Mouse (Mus musculus) midbrain, postnatal 0 days (tissue): ENCODE measurements at regions not wholly inside any gene's neighbourhood (a gene's known extent, or its start where the extent isn't known, plus 50 kb on each side); places are given as distances from the start of the nearest gene placed in this dataset.

ENCODE experiments used
- ATAC-seq: fragments of 200-750 bp; cut with Nextera tagmentation; 2 replicates; pipeline ENCODE4 v1.8.0; 2017; ENCODE audit warnings: moderate number of reproducible peaks, mild to moderate bottlenecking, moderate TSS enrichment, moderate library complexity; ENCODE audit not compliant: low FRiP score
- DNase-seq: peaks from one replicate; pipeline ENCODE4 v3.0.0-alpha.2; 2015; ENCODE audit warnings: low spot score
- H3K27ac ChIP-seq: fragments of 300-500 bp; sonication (generic); 2 replicates; pipeline ENCODE4 v1.5.1; 2014; ENCODE audit warnings: low read depth, mild to moderate bottlenecking, low read length, mixed read lengths
- H3K27me3 ChIP-seq: fragments of 300-500 bp; sonication (generic); 2 replicates; pipeline ENCODE4 v1.6.1; 2014; ENCODE audit warnings: low read length, control low read depth, mixed read lengths; ENCODE audit not compliant: insufficient read depth
- H3K36me3 ChIP-seq: fragments of 300-500 bp; sonication (generic); 2 replicates; pipeline ENCODE4 v1.6.1; 2014; ENCODE audit warnings: low read length, control low read depth, mixed read lengths; ENCODE audit not compliant: insufficient read depth
- H3K4me1 ChIP-seq: fragments of 300-500 bp; sonication (generic); 2 replicates; pipeline ENCODE4 v1.6.1; 2014; ENCODE audit warnings: mild to moderate bottlenecking, control low read depth, antibody characterized with exemption, low read length, mixed read lengths; ENCODE audit not compliant: insufficient read depth
- H3K4me2 ChIP-seq: fragments of 300-500 bp; sonication (generic); 2 replicates; pipeline ENCODE4 v1.6.1; 2014; ENCODE audit warnings: low read depth, mild to moderate bottlenecking, low read length, mixed read lengths; ENCODE audit not compliant: poor library complexity, severe bottlenecking
- H3K4me3 ChIP-seq: fragments of 300-500 bp; sonication (generic); 2 replicates; pipeline ENCODE4 v1.5.1; 2014; ENCODE audit warnings: low read depth, mild to moderate bottlenecking, low read length, moderate library complexity
- H3K9ac ChIP-seq: fragments of 300-500 bp; sonication (generic); replicated peaks from 2 replicates; pipeline ENCODE4 v1.6.1; 2014; ENCODE audit warnings: mild to moderate bottlenecking, low read length, moderate library complexity, mixed read lengths; ENCODE audit not compliant: poor library complexity, severe bottlenecking
- H3K9me3 ChIP-seq: fragments of 300-500 bp; sonication (generic); 2 replicates; pipeline ENCODE4 v1.6.1; 2016; ENCODE audit warnings: low read length, control low read depth
- CTCF ChIP-seq: IDR thresholded peaks from 2 replicates; pipeline ENCODE4 v1.5.1; 2016; ENCODE audit warnings: antibody characterized with exemption, mild to moderate bottlenecking
- WGBS: fragments of 180-500 bp; shearing (Covaris S2); extraction: QIAGEN DNeasy Blood & Tissue Kit; methylation state at CpG from one replicate; pipeline ENCODE4 v1.1.7; 2014; 5-methylcytosine and 5-hydroxymethylcytosine counted together

- Histone ChIP-seq H3K27ac (no peak overlapping the region), H3K27me3 (no peaks in the 10 kb centered on the region), H3K4me3 (no peak overlapping the region), H3K4me1 (no peaks in the 10 kb centered on the region), H3K9me3 (no peaks in the 10 kb centered on the region), H3K36me3 (no peaks in the 10 kb centered on the region), H3K9ac (no peak overlapping the region), H3K4me2 (no peak overlapping the region)
- no peak for DNase-seq
- 82% methylated on average over 4 of the region's 4 CpGs for WGBS
- ATAC-seq = no peak
- no peak for TF ChIP-seq CTCF
Measured at GRCm38 (mm10) chr10:56962096-56962807, 523.9 kb upstream of the Hsf2 start.

- ATAC-seq (no peak), DNase-seq (no peak)
- no peak overlapping the region for H3K4me3 ChIP-seq
- 74% methylated on average over 3 of the region's 3 CpGs for WGBS
- no peak overlapping the region for H3K9ac ChIP-seq
- TF ChIP-seq CTCF = no peak
- no peaks in the 10 kb centered on the region for H3K36me3 ChIP-seq
- H3K27me3 ChIP-seq = no peaks in the 10 kb centered on the region
- no peak overlapping the region for H3K27ac ChIP-seq
- H3K9me3 ChIP-seq = no peaks in the 10 kb centered on the region
- no peak overlapping the region for H3K4me2 ChIP-seq
- H3K4me1 ChIP-seq = no peaks in the 10 kb centered on the region
Measured at GRCm38 (mm10) chr10:56963215-56963614, 523.0 kb upstream of the Hsf2 start.

GRCm38 (mm10) chr10:56968913-56969312 lies 517.3 kb upstream of the Hsf2 start:
- Histone ChIP-seq H3K4me1 (no peaks in the 10 kb centered on the region), H3K4me3 (no peak overlapping the region), H3K9me3 (no peaks in the 10 kb centered on the region), H3K4me2 (no peak overlapping the region), H3K9ac (no peak overlapping the region), H3K27ac (no peak overlapping the region), H3K27me3 (no peaks in the 10 kb centered on the region), H3K36me3 (no peaks in the 10 kb centered on the region)
- no peak for TF ChIP-seq CTCF
- no peak for ATAC-seq
- DNase-seq = peak; percentile 17
- WGBS = 85% methylated on average over 1 of the region's 1 CpGs

GRCm38 (mm10) chr10:56974812-56975211 lies 511.4 kb upstream of the Hsf2 start:
- no peaks in the 10 kb centered on the region for H3K27me3 ChIP-seq
- H3K4me1 ChIP-seq = no peaks in the 10 kb centered on the region
- H3K4me2 ChIP-seq = no peak overlapping the region
- no peak for TF ChIP-seq CTCF
- no peak overlapping the region for H3K9ac ChIP-seq
- no peak overlapping the region for H3K27ac ChIP-seq
- WGBS = 80% methylated on average over 5 of the region's 5 CpGs
- no peaks in the 10 kb centered on the region for H3K9me3 ChIP-seq
- no peak for ATAC-seq
- H3K36me3 ChIP-seq = no peaks in the 10 kb centered on the region
- no peak overlapping the region for H3K4me3 ChIP-seq
- no peak for DNase-seq

- no peak for TF ChIP-seq CTCF
- H3K4me3 ChIP-seq = no peak overlapping the region
- H3K9ac ChIP-seq = no peak overlapping the region
- H3K27ac ChIP-seq = no peak overlapping the region
- no peaks in the 10 kb centered on the region for H3K9me3 ChIP-seq
- DNase-seq (no peak), ATAC-seq (no peak)
- H3K4me2 ChIP-seq = no peak overlapping the region
- WGBS = 50% methylated on average over 3 of the region's 3 CpGs
- no peaks in the 10 kb centered on the region for H3K4me1 ChIP-seq
- no peaks in the 10 kb centered on the region for H3K27me3 ChIP-seq
- H3K36me3 ChIP-seq = no peaks in the 10 kb centered on the region
Measured at GRCm38 (mm10) chr10:56979601-56980000, 506.6 kb upstream of the Hsf2 start.

- Histone ChIP-seq H3K36me3 (no peaks in the 10 kb centered on the region), H3K27ac (no peak overlapping the region)
Measured at GRCm38 (mm10) chr10:56980821-56981220, 505.4 kb upstream of the Hsf2 start.

More at GRCm38 (mm10) chr10:56980821-56981220, 505.4 kb upstream of the Hsf2 start:
- H3K4me3 ChIP-seq = no peak overlapping the region
- WGBS = 66% methylated on average over 3 of the region's 3 CpGs
- H3K4me2 ChIP-seq = no peak overlapping the region
- ATAC-seq (no peak), DNase-seq (no peak)
- no peak for TF ChIP-seq CTCF
- H3K27me3 ChIP-seq = no peaks in the 10 kb centered on the region
- H3K4me1 ChIP-seq = no peaks in the 10 kb centered on the region
- no peaks in the 10 kb centered on the region for H3K9me3 ChIP-seq
- no peak overlapping the region for H3K9ac ChIP-seq
